Mouse (Mus musculus) A20 (cell line): ENCODE results near the gene Mtif2.
A peak's percentile ranks its signal among the peaks of the same experiment; 100 is the strongest.

Experiments
- DNase-seq: peaks from one replicate; pipeline ENCODE4 v3.0.0-alpha.2; 2011; ENCODE audit warnings: low read depth, low spot score

Mtif2 gene

DNA sequence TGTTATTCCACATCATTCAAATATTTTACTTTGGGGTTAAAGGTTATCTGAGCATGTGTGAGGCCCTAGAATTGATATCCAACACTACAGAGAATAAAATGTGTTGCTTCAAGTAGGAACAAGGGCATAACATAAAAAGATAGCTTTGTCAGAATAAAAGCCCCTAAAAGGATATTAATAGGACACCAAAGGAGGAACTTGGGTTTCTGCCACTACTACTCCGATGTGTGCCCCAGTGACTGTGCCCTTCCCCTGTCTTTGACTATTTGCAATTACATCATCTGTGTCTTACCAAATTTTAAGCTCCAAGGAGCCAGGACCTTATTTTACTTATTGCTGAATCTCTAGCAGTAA is 23.2 kb downstream of the Mtif2 start:
- DNase-seq, result peak; percentile 85

- DNase-seq, result peak; percentile 86
These were observed 34.2 kb downstream of the Mtif2 start for GRCm38 (mm10) chr11:29560452-29560851.

DNA sequence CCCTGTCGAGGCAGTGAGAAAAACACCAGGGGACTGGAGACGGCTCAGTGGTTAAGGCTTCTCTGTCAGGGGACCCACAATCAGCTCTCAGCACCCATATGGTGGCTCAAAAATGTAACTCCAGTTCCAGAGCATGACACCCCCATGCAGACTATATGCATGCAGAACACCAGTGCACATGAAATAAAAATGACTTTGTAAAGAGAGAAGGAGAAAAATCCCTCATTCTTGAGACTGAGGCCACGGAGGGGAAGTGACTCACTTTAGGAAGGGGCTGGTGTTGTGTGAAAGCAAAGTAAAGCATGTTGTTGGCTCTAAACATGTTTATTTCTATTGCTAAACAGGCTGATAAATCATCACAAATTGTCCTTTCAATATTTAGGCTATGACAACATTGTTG is 34.8 kb downstream of the Mtif2 start:
- peak; percentile 53 for DNase-seq

GRCm38 (mm10) chr11:29563406-29563805 is 37.2 kb downstream of the Mtif2 start:
- no peak for DNase-seq

DNA sequence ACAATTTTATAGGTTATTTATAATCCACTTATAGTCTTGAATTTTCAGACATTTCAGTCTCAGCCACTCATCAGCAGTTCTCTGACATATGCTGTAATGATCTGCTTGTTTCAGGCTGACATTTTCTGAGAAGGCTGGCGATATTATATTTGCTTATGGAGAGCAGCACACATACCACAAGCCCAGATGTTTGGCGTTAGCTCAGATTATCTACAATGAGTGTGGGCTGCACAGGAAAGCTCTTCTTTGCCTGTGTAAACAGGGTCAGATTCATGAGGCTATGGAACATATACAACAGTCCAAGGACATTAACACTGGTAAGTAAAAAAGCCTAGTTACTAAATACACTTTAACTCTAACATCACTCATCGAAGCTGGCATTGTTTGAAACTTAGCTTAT is 45.3 kb downstream of the Mtif2 start:
- no peak for DNase-seq

DNA sequence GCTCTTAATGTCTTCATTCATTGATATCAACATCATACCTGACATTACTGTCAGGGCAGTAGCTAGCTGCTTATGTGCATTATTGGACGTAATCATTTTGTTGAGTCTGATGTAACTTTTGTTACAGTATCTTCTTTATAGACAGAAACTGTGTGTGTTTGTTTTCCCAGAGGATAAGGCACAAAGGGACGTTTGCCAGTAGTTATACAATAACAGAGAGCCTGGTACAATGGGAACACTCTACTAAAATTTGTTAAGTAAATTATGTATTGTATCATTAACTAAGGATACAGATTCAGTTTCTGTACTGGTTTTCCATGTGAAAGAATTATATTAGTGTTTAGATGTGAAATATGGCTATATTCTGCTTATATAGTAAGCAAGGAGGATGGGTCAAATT is 46.4 kb downstream of the Mtif2 start:
- no peak for DNase-seq

GRCm38 (mm10) chr11:29579610-29580009 is 53.4 kb downstream of the Mtif2 start:
- no peak for DNase-seq
